Mouse (Mus musculus): ENCODE measurements around the gene Tmem94.

GRCm38 (mm10) chr11:115722638-115723037, 42.6 kb upstream of the Tmem94 start:
- TF ChIP-seq CTCF (IDR thresholded peaks at IDR 0.05; ENCODE audit: borderline replicate concordance, control insufficient read depth, extremely low read depth, insufficient read depth, low read length, poor library complexity) (peak; percentile 71; the same call in 1 of the 2 replicates), POLR2A (IDR thresholded peaks at IDR 0.05; ENCODE audit: control insufficient read depth, extremely low read depth, insufficient read depth, low read length, poor library complexity) (no peak)

Measured in thymus, adult 2 months (tissue).